ENCODE assay signal across 9 mouse cellular contexts in genomic region chr15:84301026-84301425, GRCm38 (mm10). TPM values are rescaled to one million over a fixed set of nuclear protein-coding genes. Genes with fewer than 3 reads are reported as not detected.
DNase-seq lines count a peak whose midpoint lies in the region; ATAC-seq lines count a peak whose summit lies in the region.
"Had no signal": no experiment of that assay in that cellular context is flagged by ENCODE, and none has a peak within 500 bp of the region (broad histone marks: within the 10 kb centered on the region; RNA-seq: fewer than 3 reads in every experiment).

No protein-coding gene starts in this region.

- no peak overlapping the region for H3K9ac ChIP-seq in midbrain, embryonic 13.5 days (replicated peaks)
- no peak overlapping the region for H3K9ac ChIP-seq in intestine, embryonic 15.5 days

- peaks cover 92% of the 10 kb centered on the region for H3K4me1 ChIP-seq in midbrain, embryonic 13.5 days (replicated peaks)
- H3K4me1 ChIP-seq in intestine, embryonic 15.5 days (replicated peaks), result peaks cover 38% of the 10 kb centered on the region

- peak; percentile 48 for ATAC-seq in frontal cortex, adult (ENCODE audit: low TSS enrichment)
- ATAC-seq in midbrain, embryonic 13.5 days, result peak; percentile 49; the same call in 1 of the 2 replicates
- no peak for ATAC-seq in intestine, embryonic 15.5 days

- peak overlapping the region; percentile 81 for H3K27ac ChIP-seq in midbrain, embryonic 13.5 days
- no peak overlapping the region for H3K27ac ChIP-seq in intestine, embryonic 15.5 days

- H3K27me3 ChIP-seq in midbrain, embryonic 13.5 days, result peaks cover 18% of the 10 kb centered on the region
- H3K27me3 ChIP-seq in intestine, embryonic 15.5 days (replicated peaks), result no peaks in the 10 kb centered on the region
- H3K27me3 ChIP-seq: neural tube, embryonic 12.5 days had no signal

- intact Hi-C loops in heart, postnatal 10 days (cut with DNase I), result no loop called here

- no peak overlapping the region for H3K4me3 ChIP-seq in midbrain, embryonic 13.5 days (replicated peaks)
- no peak overlapping the region for H3K4me3 ChIP-seq in intestine, embryonic 15.5 days (replicated peaks)
- H3K4me3 ChIP-seq: neural tube, embryonic 12.5 days had no signal

- H3K4me2 ChIP-seq in midbrain, embryonic 13.5 days (replicated peaks), result 0 out of 2 replicates have a peak overlapping the region, but pooled peaks have one; percentile 5
- no peak overlapping the region for H3K4me2 ChIP-seq in intestine, embryonic 15.5 days (replicated peaks)

- 4% methylated on average over 7 of the region's 7 CpGs for WGBS in midbrain, embryonic 13.5 days
- WGBS in intestine, embryonic 15.5 days, result 17% methylated on average over 7 of the region's 7 CpGs

- H3K36me3 ChIP-seq in midbrain, embryonic 13.5 days, result no peaks in the 10 kb centered on the region
- no peaks in the 10 kb centered on the region for H3K36me3 ChIP-seq in intestine, embryonic 15.5 days
- H3K36me3 ChIP-seq: neural tube, embryonic 12.5 days had no signal

- H3K9me3 ChIP-seq in midbrain, embryonic 13.5 days, result no peaks in the 10 kb centered on the region
- H3K9me3 ChIP-seq in intestine, embryonic 15.5 days, result no peaks in the 10 kb centered on the region
- H3K9me3 ChIP-seq: neural tube, embryonic 12.5 days had no signal

- no peak for DNase-seq in frontal cortex, postnatal 14 days (ENCODE audit: low spot score in 2 of 2)
- DNase-seq in urinary bladder, postnatal 14 days (ENCODE audit: low spot score), result peak; percentile 58
- no peak for DNase-seq in urinary bladder, adult 2 months (ENCODE audit: low spot score)
- peak; percentile 74 to 76 for DNase-seq in heart, postnatal 10 days
- no peak for DNase-seq in T-cell, adult 2 months (ENCODE audit: low spot score)

RNA-seq across cellular contexts. Expression of gene Parvg, which starts 22.8 kb away (rescaled TPM):
- polyA plus RNA-seq in urinary bladder, adult 2 months (2012; rRNA removed), result 1.9 TPM in 2 replicates
- 1 to 10 TPM; 1.7 to 2.5 TPM for total RNA-seq in heart, postnatal 10 days (2021)
- 0.59 and 0.78 TPM in 2 replicates for polyA plus RNA-seq in midbrain, embryonic 13.5 days (2015; fragmentation: Nextera tagmentation; extraction: Ambion mirVana)
- 3.0 and 3.8 TPM in 2 replicates for polyA plus RNA-seq in intestine, embryonic 15.5 days (2015; fragmentation: Nextera tagmentation; extraction: Ambion mirVana)

Comparison
In these comparisons a context has a peak if more than half of its experiments do, and no peak if none do; other contexts are left out.
1. DNase-seq: peak in urinary bladder, postnatal 14 days (single experiment) and heart, postnatal 10 days (2 of 2); none in frontal cortex, postnatal 14 days (0 of 2), urinary bladder, adult 2 months (single experiment) and T-cell, adult 2 months (single experiment).